Mouse (Mus musculus) ES-E14 (cell line): Measurements from ENCODE around the gene Arhgef2.

Source experiments
- HCFC1 ChIP-seq: IDR thresholded peaks from 2 replicates; pipeline ENCODE4 v1.6.1; 2012; ENCODE audit warnings: low read length, inconsistent platforms, borderline replicate concordance; ENCODE audit not compliant: insufficient read depth
- ZC3H11A ChIP-seq: IDR thresholded peaks from 2 replicates; pipeline ENCODE4 v1.6.1; 2012; ENCODE audit warnings: low read depth, mild to moderate bottlenecking, inconsistent platforms, low read length, borderline replicate concordance
- ZNF384 ChIP-seq: IDR thresholded peaks from 2 replicates; pipeline ENCODE4 v1.6.1; 2012; ENCODE audit warnings: low read depth, low read length, inconsistent platforms

- TF ChIP-seq ZC3H11A (no peak), ZNF384 (no peak), HCFC1 (no peak)
Observed at GRCm38 (mm10) chr3:88640676-88641075, 34.9 kb downstream of the Arhgef2 start.
